Mouse (Mus musculus): ENCODE data around the gene 1700001C19Rik. TPM values are rescaled to one million over a fixed set of nuclear protein-coding genes. Genes with fewer than 3 reads are reported as not detected.

Gene 1700001C19Rik
- not detected in 2 replicates for total RNA-seq (2014; fragmentation: Nextera tagmentation)
- not detected in 2 replicates for total RNA-seq (2017)

- ATAC-seq (replicated peaks; ENCODE audit: low FRiP score, low TSS enrichment, poor library complexity, severe bottlenecking), result no peak
Measured at GRCm38 (mm10) chr17:47436907-47437547, at the start of gene 1700001C19Rik. TSS of gene 1700001C19Rik (minus strand) at chr17:47437376.

- peak; percentile 27; the same call in 1 of the 2 replicates for ATAC-seq (replicated peaks; ENCODE audit: low FRiP score, low TSS enrichment, poor library complexity, severe bottlenecking)
Measured at GRCm38 (mm10) chr17:47485791-47486190, 48.6 kb upstream of the 1700001C19Rik start.

GRCm38 (mm10) chr17:47484993-47485392 lies 47.8 kb upstream of the 1700001C19Rik start:
- peak; percentile 62 for ATAC-seq (replicated peaks; ENCODE audit: low FRiP score, low TSS enrichment, poor library complexity, severe bottlenecking)

GRCm38 (mm10) chr17:47484241-47484921 lies 47.2 kb upstream of the 1700001C19Rik start:
- ATAC-seq (replicated peaks; ENCODE audit: low FRiP score, low TSS enrichment, poor library complexity, severe bottlenecking), result peak; percentile 66

GRCm38 (mm10) chr17:47482401-47482800 lies 45.2 kb upstream of the 1700001C19Rik start:
- no peak for ATAC-seq (replicated peaks; ENCODE audit: low FRiP score, low TSS enrichment, poor library complexity, severe bottlenecking)

- no peak for ATAC-seq (replicated peaks; ENCODE audit: low FRiP score, low TSS enrichment, poor library complexity, severe bottlenecking)
Measured at GRCm38 (mm10) chr17:47479887-47480286, 42.7 kb upstream of the 1700001C19Rik start.

- 0 out of 2 replicates have a peak, but pooled peaks have one; percentile 5 for ATAC-seq (replicated peaks; ENCODE audit: low FRiP score, low TSS enrichment, poor library complexity, severe bottlenecking)
Measured at GRCm38 (mm10) chr17:47475714-47476113, 38.5 kb upstream of the 1700001C19Rik start.

GRCm38 (mm10) chr17:47475181-47475580 lies 38.0 kb upstream of the 1700001C19Rik start:
- ATAC-seq (replicated peaks; ENCODE audit: low FRiP score, low TSS enrichment, poor library complexity, severe bottlenecking), result no peak

- ATAC-seq (replicated peaks; ENCODE audit: low FRiP score, low TSS enrichment, poor library complexity, severe bottlenecking), result no peak
Measured at GRCm38 (mm10) chr17:47474250-47474649, 37.1 kb upstream of the 1700001C19Rik start.

GRCm38 (mm10) chr17:47473434-47473974 lies 36.3 kb upstream of the 1700001C19Rik start:
- ATAC-seq (replicated peaks; ENCODE audit: low FRiP score, low TSS enrichment, poor library complexity, severe bottlenecking), result peak; percentile 72

GRCm38 (mm10) chr17:47472435-47473350 lies 35.5 kb upstream of the 1700001C19Rik start:
- no peak for ATAC-seq (replicated peaks; ENCODE audit: low FRiP score, low TSS enrichment, poor library complexity, severe bottlenecking)

GRCm38 (mm10) chr17:47470686-47471085 lies 33.5 kb upstream of the 1700001C19Rik start:
- no peak for ATAC-seq (replicated peaks; ENCODE audit: low FRiP score, low TSS enrichment, poor library complexity, severe bottlenecking)

- ATAC-seq (replicated peaks; ENCODE audit: low FRiP score, low TSS enrichment, poor library complexity, severe bottlenecking), result no peak
Measured at GRCm38 (mm10) chr17:47470121-47470520, 32.9 kb upstream of the 1700001C19Rik start.

- ATAC-seq (replicated peaks; ENCODE audit: low FRiP score, low TSS enrichment, poor library complexity, severe bottlenecking), result no peak
Measured at GRCm38 (mm10) chr17:47469642-47470041, 32.5 kb upstream of the 1700001C19Rik start.

- no peak for ATAC-seq (replicated peaks; ENCODE audit: low FRiP score, low TSS enrichment, poor library complexity, severe bottlenecking)
Measured at GRCm38 (mm10) chr17:47468466-47468865, 31.3 kb upstream of the 1700001C19Rik start.

- ATAC-seq (replicated peaks; ENCODE audit: low FRiP score, low TSS enrichment, poor library complexity, severe bottlenecking), result no peak
Measured at GRCm38 (mm10) chr17:47468063-47468462, 30.9 kb upstream of the 1700001C19Rik start.

GRCm38 (mm10) chr17:47467659-47468058 lies 30.5 kb upstream of the 1700001C19Rik start:
- no peak for ATAC-seq (replicated peaks; ENCODE audit: low FRiP score, low TSS enrichment, poor library complexity, severe bottlenecking)

GRCm38 (mm10) chr17:47466284-47466683 lies 29.1 kb upstream of the 1700001C19Rik start:
- no peak for ATAC-seq (replicated peaks; ENCODE audit: low FRiP score, low TSS enrichment, poor library complexity, severe bottlenecking)

- ATAC-seq (replicated peaks; ENCODE audit: low FRiP score, low TSS enrichment, poor library complexity, severe bottlenecking), result no peak
Measured at GRCm38 (mm10) chr17:47465016-47465415, 27.8 kb upstream of the 1700001C19Rik start.

All from megakaryocyte-erythroid progenitor cell, adult 5-6 weeks (primary cell).